Mouse (Mus musculus): ENCODE results near the gene Ampd2. TPM values are rescaled to one million over a fixed set of nuclear protein-coding genes. Genes with fewer than 3 reads are reported as not detected.

Ampd2 gene
- total and polyA plus RNA-seq, 2 experiments, result 11.0 to 128 TPM

GRCm38 (mm10) chr3:108117465-108117864 is 31.0 kb upstream of the Ampd2 start:
- H3K27me3 ChIP-seq (ENCODE audit: control insufficient read depth, insufficient read depth, low read length), result no peaks in the 10 kb centered on the region
- H3K4me1 ChIP-seq (ENCODE audit: control insufficient read depth, insufficient read depth, low read length), result peaks cover 20% of the 10 kb centered on the region
- peaks cover 6% of the 10 kb centered on the region; the same call in 1 of the 2 replicates for H3K79me2 ChIP-seq (ENCODE audit: control insufficient read depth, insufficient read depth, low read length)
- no peak for DNase-seq (ENCODE audit: extremely low read depth, low read depth, low spot score)
- H3K27ac ChIP-seq (replicated peaks; ENCODE audit: insufficient read depth, low read depth, low read length), result no peak overlapping the region
- WGBS, result 90% methylated on average over 6 of the region's 6 CpGs
- no peak overlapping the region for H3K4me3 ChIP-seq (ENCODE audit: insufficient read depth, low read depth, low read length)
- peaks cover 19% of the 10 kb centered on the region; the same call in 1 of the 2 replicates for H3K36me3 ChIP-seq (ENCODE audit: control insufficient read depth, insufficient read depth, low read length)
- TF ChIP-seq POLR2A (IDR thresholded peaks at IDR 0.05; ENCODE audit: extremely low read depth, insufficient read depth, low read length) (no peak), CTCF (IDR thresholded peaks at IDR 0.05; ENCODE audit: low read depth, low read length) (no peak)
- no peak overlapping the region for H3K9ac ChIP-seq (ENCODE audit: low read depth, low read length)

- TF ChIP-seq POLR2A (IDR thresholded peaks at IDR 0.05; ENCODE audit: extremely low read depth, insufficient read depth, low read length) (no peak), CTCF (IDR thresholded peaks at IDR 0.05; ENCODE audit: low read depth, low read length) (no peak)
Observed at GRCm38 (mm10) chr3:108113591-108114289, 27.3 kb upstream of the Ampd2 start.

GRCm38 (mm10) chr3:108112666-108113065 is 26.2 kb upstream of the Ampd2 start:
- Histone ChIP-seq H3K27me3 (ENCODE audit: control insufficient read depth, insufficient read depth, low read length) (no peaks in the 10 kb centered on the region), H3K4me1 (ENCODE audit: control insufficient read depth, insufficient read depth, low read length) (peaks cover 22% of the 10 kb centered on the region), H3K36me3 (ENCODE audit: control insufficient read depth, insufficient read depth, low read length) (peaks cover 31% of the 10 kb centered on the region), H3K4me3 (ENCODE audit: insufficient read depth, low read depth, low read length) (no peak overlapping the region), H3K9ac (ENCODE audit: low read depth, low read length) (no peak overlapping the region), H3K27ac (replicated peaks; ENCODE audit: insufficient read depth, low read depth, low read length) (no peak overlapping the region), H3K79me2 (ENCODE audit: control insufficient read depth, insufficient read depth, low read length) (no peaks in the 10 kb centered on the region)
- TF ChIP-seq POLR2A (IDR thresholded peaks at IDR 0.05; ENCODE audit: extremely low read depth, insufficient read depth, low read length) (no peak), CTCF (IDR thresholded peaks at IDR 0.05; ENCODE audit: low read depth, low read length) (no peak)
- 72% methylated on average over 4 of the region's 4 CpGs for WGBS
- DNase-seq (ENCODE audit: extremely low read depth, low read depth, low spot score), result no peak

More at GRCm38 (mm10) chr3:108113591-108114289, 27.3 kb upstream of the Ampd2 start:
- Histone ChIP-seq H3K36me3 (ENCODE audit: control insufficient read depth, insufficient read depth, low read length) (peaks cover 21% of the 10 kb centered on the region), H3K27ac (replicated peaks; ENCODE audit: insufficient read depth, low read depth, low read length) (no peak overlapping the region), H3K79me2 (ENCODE audit: control insufficient read depth, insufficient read depth, low read length) (no peaks in the 10 kb centered on the region), H3K9ac (ENCODE audit: low read depth, low read length) (no peak overlapping the region), H3K27me3 (ENCODE audit: control insufficient read depth, insufficient read depth, low read length) (no peaks in the 10 kb centered on the region), H3K4me1 (ENCODE audit: control insufficient read depth, insufficient read depth, low read length) (peaks cover 22% of the 10 kb centered on the region), H3K4me3 (ENCODE audit: insufficient read depth, low read depth, low read length) (no peak overlapping the region)
- whole genome bisulfite sequencing, result 10% methylated on average over 7 of the region's 7 CpGs
- DNase-seq (ENCODE audit: extremely low read depth, low read depth, low spot score), result peak; percentile 99

DNA sequence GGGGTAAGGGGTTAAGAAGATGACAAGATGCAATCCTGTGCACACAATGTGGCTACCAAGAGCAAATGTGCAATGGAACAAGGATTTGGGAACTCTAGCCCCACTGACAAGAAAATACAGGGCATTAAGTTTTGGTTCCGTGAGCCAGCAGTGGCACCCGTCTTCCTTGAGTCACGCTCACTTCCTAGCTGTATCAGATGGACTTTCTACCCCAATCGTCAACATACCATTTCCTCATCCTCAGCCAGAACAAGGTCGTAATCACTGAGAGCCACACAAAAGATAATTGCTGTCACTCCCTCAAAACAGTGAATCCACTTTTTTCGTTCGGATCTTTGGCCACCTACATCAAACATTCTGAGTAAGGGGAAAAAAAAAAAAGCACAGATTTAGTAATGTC is 25.8 kb upstream of the Ampd2 start:
- H3K27ac ChIP-seq (replicated peaks; ENCODE audit: insufficient read depth, low read depth, low read length), result no peak overlapping the region
- TF ChIP-seq POLR2A (IDR thresholded peaks at IDR 0.05; ENCODE audit: extremely low read depth, insufficient read depth, low read length) (no peak), CTCF (IDR thresholded peaks at IDR 0.05; ENCODE audit: low read depth, low read length) (no peak)
- no peaks in the 10 kb centered on the region for H3K27me3 ChIP-seq (ENCODE audit: control insufficient read depth, insufficient read depth, low read length)
- H3K9ac ChIP-seq (ENCODE audit: low read depth, low read length), result no peak overlapping the region
- H3K36me3 ChIP-seq (ENCODE audit: control insufficient read depth, insufficient read depth, low read length), result peaks cover 29% of the 10 kb centered on the region
- H3K4me3 ChIP-seq (ENCODE audit: insufficient read depth, low read depth, low read length), result no peak overlapping the region
- H3K4me1 ChIP-seq (ENCODE audit: control insufficient read depth, insufficient read depth, low read length), result peaks cover 22% of the 10 kb centered on the region
- DNase-seq (ENCODE audit: extremely low read depth, low read depth, low spot score), result peak; percentile 72
- H3K79me2 ChIP-seq (ENCODE audit: control insufficient read depth, insufficient read depth, low read length), result no peaks in the 10 kb centered on the region
- 13% methylated on average over 7 of the region's 7 CpGs for WGBS

DNA sequence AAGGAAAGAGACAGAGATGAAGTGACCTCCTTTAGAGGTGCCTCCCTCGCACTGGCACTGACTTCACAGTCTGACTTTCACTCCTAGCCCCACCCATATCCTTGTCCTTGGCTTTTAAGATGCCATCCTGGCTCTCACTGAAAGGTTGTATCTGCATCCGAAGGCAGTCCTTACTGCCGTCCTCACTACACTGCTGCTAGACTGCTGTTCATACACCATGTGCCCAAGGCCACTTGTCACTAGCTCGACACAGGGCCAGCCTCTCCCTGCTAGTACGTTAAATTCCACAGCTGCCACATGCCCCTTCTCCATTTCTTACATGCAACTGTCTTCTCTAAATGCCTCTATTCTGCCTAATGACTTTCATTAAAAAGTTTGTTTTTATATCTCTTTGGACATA is 24.9 kb upstream of the Ampd2 start:
- no peak overlapping the region for H3K4me3 ChIP-seq (ENCODE audit: insufficient read depth, low read depth, low read length)

GRCm38 (mm10) chr3:108105281-108105680 is 18.8 kb upstream of the Ampd2 start:
- Histone ChIP-seq H3K4me3 (ENCODE audit: insufficient read depth, low read depth, low read length) (no peak overlapping the region), H3K79me2 (ENCODE audit: control insufficient read depth, insufficient read depth, low read length) (no peaks in the 10 kb centered on the region), H3K27me3 (ENCODE audit: control insufficient read depth, insufficient read depth, low read length) (no peaks in the 10 kb centered on the region), H3K27ac (replicated peaks; ENCODE audit: insufficient read depth, low read depth, low read length) (no peak overlapping the region), H3K9ac (ENCODE audit: low read depth, low read length) (no peak overlapping the region), H3K4me1 (ENCODE audit: control insufficient read depth, insufficient read depth, low read length) (no peaks in the 10 kb centered on the region), H3K36me3 (ENCODE audit: control insufficient read depth, insufficient read depth, low read length) (peaks cover 30% of the 10 kb centered on the region)
- WGBS, result 91% methylated on average over 3 of the region's 3 CpGs
- TF ChIP-seq CTCF (IDR thresholded peaks at IDR 0.05; ENCODE audit: low read depth, low read length) (no peak), POLR2A (IDR thresholded peaks at IDR 0.05; ENCODE audit: extremely low read depth, insufficient read depth, low read length) (no peak)
- no peak for DNase-seq (ENCODE audit: extremely low read depth, low read depth, low spot score)

More for the DNA sequence above, 24.9 kb upstream of the Ampd2 start:
- DNase-seq (ENCODE audit: extremely low read depth, low read depth, low spot score), result no peak
- no peaks in the 10 kb centered on the region for H3K27me3 ChIP-seq (ENCODE audit: control insufficient read depth, insufficient read depth, low read length)
- H3K4me1 ChIP-seq (ENCODE audit: control insufficient read depth, insufficient read depth, low read length), result peaks cover 22% of the 10 kb centered on the region
- H3K36me3 ChIP-seq (ENCODE audit: control insufficient read depth, insufficient read depth, low read length), result peaks cover 32% of the 10 kb centered on the region
- WGBS, result 85% methylated on average over 5 of the region's 5 CpGs
- H3K9ac ChIP-seq (ENCODE audit: low read depth, low read length), result no peak overlapping the region
- no peak overlapping the region for H3K27ac ChIP-seq (replicated peaks; ENCODE audit: insufficient read depth, low read depth, low read length)
- H3K79me2 ChIP-seq (ENCODE audit: control insufficient read depth, insufficient read depth, low read length), result no peaks in the 10 kb centered on the region
- TF ChIP-seq CTCF (IDR thresholded peaks at IDR 0.05; ENCODE audit: low read depth, low read length), result no peak

All from liver, adult 2 months (tissue).